Mouse (Mus musculus) limb, embryonic 13.5 days (tissue): ENCODE data around the gene Ankrd2. TPM values are rescaled to one million over a fixed set of nuclear protein-coding genes. Genes with fewer than 3 reads are reported as not detected.

Experiments
- ATAC-seq: fragments of 200-750 bp; cut with Nextera tagmentation; 2 replicates; pipeline ENCODE4 v1.8.0; 2017; ENCODE audit warnings: low read depth, moderate number of reproducible peaks, moderate TSS enrichment; ENCODE audit not compliant: low FRiP score
- H3K27ac ChIP-seq: fragments of 300-500 bp; sonication (generic); 2 replicates; pipeline ENCODE4 v1.5.1; 2015; ENCODE audit warnings: inconsistent platforms, mild to moderate bottlenecking, moderate library complexity
- H3K27me3 ChIP-seq: fragments of 300-500 bp; sonication (generic); 2 replicates; pipeline ENCODE4 v1.6.1; 2015; ENCODE audit warnings: mild to moderate bottlenecking, inconsistent platforms
- H3K36me3 ChIP-seq: fragments of 300-500 bp; sonication (generic); 2 replicates; pipeline ENCODE4 v1.6.1; 2015; ENCODE audit warnings: inconsistent platforms, mild to moderate bottlenecking, moderate library complexity
- H3K4me1 ChIP-seq: fragments of 300-500 bp; sonication (generic); 2 replicates; pipeline ENCODE4 v1.6.1; 2015; ENCODE audit warnings: inconsistent platforms
- H3K4me2 ChIP-seq: fragments of 300-500 bp; sonication (generic); replicated peaks from 2 replicates; pipeline ENCODE4 v1.6.1; 2015; ENCODE audit warnings: inconsistent platforms, mild to moderate bottlenecking, moderate library complexity
- H3K4me3 ChIP-seq: fragments of 300-500 bp; sonication (generic); 2 replicates; pipeline ENCODE4 v1.5.1; 2015; ENCODE audit warnings: moderate library complexity, mild to moderate bottlenecking, inconsistent platforms
- H3K9ac ChIP-seq: fragments of 300-500 bp; sonication (generic); 2 replicates; pipeline ENCODE4 v1.6.1; 2015; ENCODE audit warnings: mild to moderate bottlenecking, inconsistent platforms
- H3K9me3 ChIP-seq: fragments of 300-500 bp; sonication (generic); 2 replicates; pipeline ENCODE4 v1.6.1; 2016; ENCODE audit warnings: inconsistent platforms
- WGBS: fragments of 180-500 bp; shearing (Covaris S2); methylation state at CpG from one replicate; pipeline ENCODE4 v1.1.7; 2015; 5-methylcytosine and 5-hydroxymethylcytosine counted together
- polyA plus RNA-seq: library from polyadenylated mRNA; unstranded; fragments of >200 nt; fragmentation: Nextera tagmentation; extraction: Ambion mirVana; gene quantifications from 2 replicates; pipeline ENCODE4 v1.2.1, GENCODE M21; 2015

The Ankrd2 gene
- polyA plus RNA-seq, 1 experiment from 2014 or later: 0.22 TPM

- ATAC-seq: peak; percentile 74
These were observed 35.3 kb upstream of the Ankrd2 start for GRCm38 (mm10) chr19:42000446-42000958.

GRCm38 (mm10) chr19:42001253-42001980, 34.4 kb upstream of the Ankrd2 start:
- no peak for ATAC-seq
- no peak overlapping the region for H3K9ac ChIP-seq
- H3K27ac ChIP-seq: peak overlapping the region; percentile 85
- 88% methylated on average over 12 of the region's 12 CpGs for WGBS
- no peak overlapping the region for H3K4me3 ChIP-seq
- peak overlapping the region; percentile 34 for H3K4me2 ChIP-seq
- no peaks in the 10 kb centered on the region for H3K9me3 ChIP-seq
- H3K4me1 ChIP-seq: peaks cover 64% of the 10 kb centered on the region
- no peaks in the 10 kb centered on the region for H3K36me3 ChIP-seq
- H3K27me3 ChIP-seq: no peaks in the 10 kb centered on the region

More at GRCm38 (mm10) chr19:42000446-42000958, 35.3 kb upstream of the Ankrd2 start:
- H3K27me3 ChIP-seq: no peaks in the 10 kb centered on the region
- H3K4me1 ChIP-seq: peaks cover 64% of the 10 kb centered on the region
- 5% methylated on average over 4 of the region's 4 CpGs for WGBS
- H3K36me3 ChIP-seq: no peaks in the 10 kb centered on the region
- H3K4me3 ChIP-seq: no peak overlapping the region
- peak overlapping the region; percentile 85 for H3K27ac ChIP-seq
- H3K9me3 ChIP-seq: no peaks in the 10 kb centered on the region
- peak overlapping the region; percentile 34 for H3K4me2 ChIP-seq
- H3K9ac ChIP-seq: no peak overlapping the region

DNA sequence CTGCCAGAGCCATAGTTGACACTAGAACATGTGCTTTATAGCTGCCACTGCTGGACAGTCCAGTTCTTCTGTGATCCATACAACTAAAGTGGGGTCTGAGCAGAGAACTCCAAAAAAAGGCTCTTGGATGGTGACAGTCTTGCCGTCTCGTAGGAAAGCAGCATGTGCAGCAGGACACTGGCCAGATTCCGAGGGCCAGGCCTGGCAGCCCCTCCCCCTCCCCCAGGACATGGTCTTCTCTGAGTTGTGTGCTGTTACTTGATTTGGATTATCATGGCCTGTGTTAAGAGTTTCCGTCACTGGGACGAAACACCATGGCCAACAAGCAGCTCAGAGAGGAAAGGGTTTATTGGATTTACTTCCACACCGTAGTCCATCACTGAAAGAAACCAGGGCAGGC, 31.5 kb upstream of the Ankrd2 start:
- 62% methylated on average over 6 of the region's 6 CpGs for WGBS
- Histone ChIP-seq H3K9ac (no peak overlapping the region), H3K4me1 (peaks cover 57% of the 10 kb centered on the region), H3K4me3 (no peak overlapping the region), H3K9me3 (no peaks in the 10 kb centered on the region), H3K27ac (no peak overlapping the region), H3K4me2 (no peak overlapping the region), H3K36me3 (no peaks in the 10 kb centered on the region), H3K27me3 (no peaks in the 10 kb centered on the region)
- no peak for ATAC-seq

GRCm38 (mm10) chr19:42005616-42006015, 30.2 kb upstream of the Ankrd2 start:
- 72% methylated on average over 3 of the region's 3 CpGs for WGBS
- H3K27me3 ChIP-seq: no peaks in the 10 kb centered on the region
- no peaks in the 10 kb centered on the region for H3K36me3 ChIP-seq
- no peak overlapping the region for H3K9ac ChIP-seq
- H3K27ac ChIP-seq: no peak overlapping the region
- peaks cover 53% of the 10 kb centered on the region for H3K4me1 ChIP-seq
- no peak for ATAC-seq
- no peak overlapping the region for H3K4me3 ChIP-seq
- H3K4me2 ChIP-seq: no peak overlapping the region
- no peaks in the 10 kb centered on the region for H3K9me3 ChIP-seq

GRCm38 (mm10) chr19:42006568-42006967, 29.2 kb upstream of the Ankrd2 start:
- H3K4me3 ChIP-seq: no peak overlapping the region
- peaks cover 43% of the 10 kb centered on the region for H3K4me1 ChIP-seq
- WGBS: 49% methylated on average over 8 of the region's 8 CpGs
- no peaks in the 10 kb centered on the region for H3K27me3 ChIP-seq
- ATAC-seq: no peak
- peaks cover under 1% of the 10 kb centered on the region; the same call in 1 of the 2 replicates for H3K36me3 ChIP-seq
- no peak overlapping the region for H3K9ac ChIP-seq
- H3K4me2 ChIP-seq: no peak overlapping the region
- H3K27ac ChIP-seq: no peak overlapping the region
- no peaks in the 10 kb centered on the region for H3K9me3 ChIP-seq

DNA sequence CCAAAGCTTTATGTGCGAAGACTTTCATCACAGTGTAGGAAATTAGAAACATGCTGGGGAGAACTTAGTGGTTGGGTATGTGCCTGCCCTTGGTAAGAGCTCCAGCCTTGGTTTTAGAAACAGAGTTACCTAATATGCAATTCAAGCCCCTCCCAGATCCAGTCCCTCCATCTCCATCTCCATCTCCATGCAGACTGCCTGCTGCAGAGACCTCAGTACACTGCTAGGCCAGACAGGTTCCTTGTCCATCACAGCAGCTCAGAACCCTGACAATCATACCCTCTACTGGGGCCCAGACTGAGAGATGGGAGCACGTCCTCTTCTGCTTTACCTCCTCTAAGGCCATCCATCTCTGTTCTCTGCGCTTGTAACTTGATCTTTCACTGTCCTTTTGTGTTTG, 27.2 kb upstream of the Ankrd2 start:
- Histone ChIP-seq H3K27ac (peak overlapping the region; percentile 29; the same call in 1 of the 2 replicates), H3K4me1 (peaks cover 39% of the 10 kb centered on the region), H3K9me3 (no peaks in the 10 kb centered on the region), H3K36me3 (peaks cover 7% of the 10 kb centered on the region; the same call in 1 of the 2 replicates), H3K9ac (no peak overlapping the region), H3K4me2 (no peak overlapping the region), H3K4me3 (no peak overlapping the region), H3K27me3 (no peaks in the 10 kb centered on the region)
- ATAC-seq: no peak
- WGBS: 53% methylated on average over 3 of the region's 3 CpGs

DNA sequence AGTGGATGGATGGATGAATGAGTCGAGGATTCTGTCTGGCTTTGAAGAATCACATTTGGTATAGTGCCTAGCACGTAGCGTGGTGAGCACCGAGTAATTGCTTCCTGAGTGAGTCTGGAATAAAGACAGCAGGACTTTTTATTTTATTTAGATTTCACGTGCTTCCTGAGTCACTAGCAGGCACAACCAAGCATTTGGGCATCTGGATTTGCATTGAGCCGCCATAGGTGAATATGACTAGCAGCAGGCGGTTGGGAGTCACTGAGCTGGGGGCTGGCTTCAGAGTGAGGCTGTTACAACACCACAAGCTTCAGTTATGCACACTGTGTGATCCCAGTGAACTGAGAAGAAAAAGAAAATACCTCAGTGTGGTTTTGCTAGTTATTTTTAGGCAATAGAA, 26.7 kb upstream of the Ankrd2 start:
- H3K4me1 ChIP-seq: peaks cover 40% of the 10 kb centered on the region
- H3K36me3 ChIP-seq: peaks cover 7% of the 10 kb centered on the region; the same call in 1 of the 2 replicates
- no peak overlapping the region for H3K9ac ChIP-seq
- ATAC-seq: no peak
- peak overlapping the region; percentile 29; the same call in 1 of the 2 replicates for H3K27ac ChIP-seq
- no peak overlapping the region for H3K4me2 ChIP-seq
- no peaks in the 10 kb centered on the region for H3K9me3 ChIP-seq
- WGBS: 27% methylated on average over 7 of the region's 7 CpGs
- H3K27me3 ChIP-seq: no peaks in the 10 kb centered on the region
- H3K4me3 ChIP-seq: no peak overlapping the region

DNA sequence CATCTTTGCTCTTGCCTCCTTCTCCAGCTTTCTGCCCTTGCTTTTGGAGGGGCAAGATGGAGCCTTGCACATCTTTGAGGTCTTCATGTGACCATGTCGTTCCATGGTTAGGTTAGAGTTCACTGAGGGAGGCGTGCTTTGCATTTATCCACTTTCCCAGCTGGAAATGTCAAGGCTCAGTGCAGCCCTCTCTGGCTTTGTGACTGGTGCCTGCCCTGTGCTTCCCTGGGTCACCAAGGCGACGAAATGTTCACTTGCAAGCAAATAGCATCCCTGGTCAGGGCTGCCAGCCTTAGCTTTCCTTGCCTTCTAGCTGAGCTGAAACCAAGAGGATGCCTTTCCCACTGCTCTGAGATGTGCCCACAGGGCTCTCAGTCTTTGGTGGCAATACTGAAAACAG, 25.4 kb upstream of the Ankrd2 start:
- no peak overlapping the region for H3K4me2 ChIP-seq
- 71% methylated on average over 4 of the region's 4 CpGs for WGBS
- ATAC-seq: no peak
- H3K36me3 ChIP-seq: peaks cover 7% of the 10 kb centered on the region; the same call in 1 of the 2 replicates
- peaks cover 45% of the 10 kb centered on the region for H3K4me1 ChIP-seq
- no peak overlapping the region for H3K4me3 ChIP-seq
- H3K9ac ChIP-seq: no peak overlapping the region
- no peaks in the 10 kb centered on the region for H3K27me3 ChIP-seq
- no peak overlapping the region for H3K27ac ChIP-seq
- no peaks in the 10 kb centered on the region for H3K9me3 ChIP-seq

DNA sequence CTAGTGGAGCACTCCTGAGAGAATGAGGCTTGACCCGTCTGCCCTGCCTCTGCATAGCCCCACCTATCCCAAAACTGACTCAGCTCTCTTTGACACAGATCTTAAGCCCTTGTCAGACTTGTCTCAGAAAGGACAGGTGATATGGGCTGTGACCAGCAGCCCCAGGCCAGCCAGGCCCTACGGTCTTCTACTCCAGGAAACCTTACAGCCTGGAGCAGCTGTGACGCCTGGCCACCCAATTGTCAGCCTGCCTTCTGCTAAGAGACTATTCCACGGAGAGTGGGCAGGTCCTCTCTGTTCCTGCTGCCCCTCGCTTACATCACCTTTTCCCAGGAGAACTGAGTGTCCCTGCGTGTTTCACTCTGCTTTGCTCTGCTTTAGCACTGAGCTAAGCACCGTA, 24.7 kb upstream of the Ankrd2 start:
- WGBS: 81% methylated on average over 7 of the region's 7 CpGs
- Histone ChIP-seq H3K27ac (no peak overlapping the region), H3K4me1 (peaks cover 45% of the 10 kb centered on the region), H3K36me3 (peaks cover 7% of the 10 kb centered on the region; the same call in 1 of the 2 replicates), H3K4me2 (no peak overlapping the region), H3K27me3 (no peaks in the 10 kb centered on the region), H3K9ac (no peak overlapping the region), H3K9me3 (no peaks in the 10 kb centered on the region), H3K4me3 (no peak overlapping the region)
- ATAC-seq: no peak

DNA sequence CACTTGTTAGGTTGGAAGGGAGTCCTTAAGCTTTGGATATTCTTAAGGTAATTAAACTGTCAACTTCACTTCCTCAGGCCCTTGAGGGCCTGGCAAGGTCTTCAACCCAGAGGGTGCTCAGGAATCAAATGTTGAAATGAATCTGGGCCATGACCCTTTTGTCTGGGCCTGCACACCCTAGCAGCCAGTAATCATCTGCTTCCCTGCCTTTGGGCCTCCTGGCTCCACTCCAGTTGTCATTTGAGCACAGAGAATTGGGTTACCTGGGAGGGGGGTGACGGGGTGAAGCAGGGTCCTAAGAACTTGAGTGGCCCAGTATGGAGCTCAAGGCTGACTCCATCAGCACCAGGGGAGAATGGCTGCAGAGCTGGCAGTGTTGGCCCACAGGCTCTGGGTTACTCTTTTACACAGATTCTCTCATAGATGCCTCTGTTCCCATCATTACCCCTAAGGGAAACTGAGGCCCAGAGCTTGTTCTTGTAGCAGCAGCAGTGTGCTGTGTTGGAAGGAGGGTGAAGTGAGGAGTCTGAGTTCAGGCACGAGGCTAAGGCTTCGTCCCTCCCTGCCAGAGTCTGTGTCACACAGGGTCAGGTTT, 21.5 kb upstream of the Ankrd2 start:
- Histone ChIP-seq H3K27me3 (no peaks in the 10 kb centered on the region), H3K27ac (no peak overlapping the region), H3K4me3 (no peak overlapping the region), H3K4me2 (no peak overlapping the region), H3K9ac (no peak overlapping the region), H3K9me3 (no peaks in the 10 kb centered on the region), H3K36me3 (peaks cover 7% of the 10 kb centered on the region; the same call in 1 of the 2 replicates), H3K4me1 (peaks cover 52% of the 10 kb centered on the region)
- WGBS: 80% methylated on average over 3 of the region's 3 CpGs
- ATAC-seq: no peak

- H3K27me3 ChIP-seq: no peaks in the 10 kb centered on the region
- H3K36me3 ChIP-seq: peaks cover 7% of the 10 kb centered on the region; the same call in 1 of the 2 replicates
- no peak for ATAC-seq
- peaks cover 46% of the 10 kb centered on the region for H3K4me1 ChIP-seq
- H3K27ac ChIP-seq: no peak overlapping the region
- H3K4me3 ChIP-seq: no peak overlapping the region
- WGBS: 84% methylated on average over 6 of the region's 6 CpGs
- H3K9ac ChIP-seq: no peak overlapping the region
- no peak overlapping the region for H3K4me2 ChIP-seq
- H3K9me3 ChIP-seq: no peaks in the 10 kb centered on the region
These were observed 20.8 kb upstream of the Ankrd2 start for GRCm38 (mm10) chr19:42015001-42015400.

GRCm38 (mm10) chr19:42016251-42016650, 19.5 kb upstream of the Ankrd2 start:
- peak overlapping the region; percentile 39; the same call in 1 of the 2 replicates for H3K9ac ChIP-seq
- H3K4me3 ChIP-seq: no peak overlapping the region
- WGBS: 65% methylated on average over 4 of the region's 4 CpGs

More at GRCm38 (mm10) chr19:42016251-42016650, 19.5 kb upstream of the Ankrd2 start:
- H3K27ac ChIP-seq: peak overlapping the region; percentile 75
- H3K4me1 ChIP-seq: peaks cover 47% of the 10 kb centered on the region
- no peaks in the 10 kb centered on the region for H3K9me3 ChIP-seq
- H3K4me2 ChIP-seq: no peak overlapping the region
- no peak for ATAC-seq
- H3K36me3 ChIP-seq: peaks cover 7% of the 10 kb centered on the region; the same call in 1 of the 2 replicates
- no peaks in the 10 kb centered on the region for H3K27me3 ChIP-seq
